Comparison of ENCODE assay signal across 10 mouse cellular contexts in genomic region chr10:44448165-44448564, GRCm38 (mm10).
DNase-seq lines count a peak whose midpoint lies in the region; ATAC-seq and TF ChIP-seq lines count a peak whose summit lies in the region.
"Had no signal": no experiment of that assay in that cellular context is flagged by ENCODE, and none has a peak within 500 bp of the region (broad histone marks: within the 10 kb centered on the region; RNA-seq: fewer than 3 reads in every experiment).

No protein-coding gene starts in this region.

- peaks cover 5% of the 10 kb centered on the region for H3K4me1 ChIP-seq in heart, embryonic 15.5 days (replicated peaks)
- peaks cover 15% of the 10 kb centered on the region for H3K4me1 ChIP-seq in lung, embryonic 14.5 days (ENCODE audit: insufficient read depth)
- no peaks in the 10 kb centered on the region; the same call in 1 of the 2 replicates for H3K4me1 ChIP-seq in stomach, postnatal 0 days (replicated peaks; ENCODE audit: control insufficient read depth, insufficient read depth)
- H3K4me1 ChIP-seq: embryonic facial prominence, embryonic 15.5 days had no signal

- peak; percentile 48 for DNase-seq in heart, adult 8-10 months (ENCODE audit: low spot score)
- no peak for DNase-seq in heart, adult 9 months (ENCODE audit: low spot score in 2 of 2)
- peak; percentile 67 for DNase-seq in lung, embryonic 14.5 days
- DNase-seq in stomach, postnatal 0 days (ENCODE audit: low spot score), result peak; percentile 67
- DNase-seq in gastrocnemius, adult 18-20 months (ENCODE audit: low spot score), result no peak
- no peak for DNase-seq in Muller cell, postnatal 12 days (ENCODE audit: inconsistent ontology term)
- no peak for DNase-seq in layer of hippocampus, adult 18-20 months (ENCODE audit: low spot score in 2 of 2)

- no peak overlapping the region for H3K27ac ChIP-seq in heart, embryonic 15.5 days
- H3K27ac ChIP-seq in lung, embryonic 14.5 days (ENCODE audit: low read depth), result no peak overlapping the region
- peak overlapping the region; percentile 92 for H3K27ac ChIP-seq in stomach, postnatal 0 days (replicated peaks)
- H3K27ac ChIP-seq: embryonic facial prominence, embryonic 15.5 days had no signal

- no peak overlapping the region for H3K9ac ChIP-seq in heart, embryonic 15.5 days
- H3K9ac ChIP-seq in lung, embryonic 14.5 days, result no peak overlapping the region
- 0 out of 2 replicates have a peak overlapping the region, but pooled peaks have one; percentile 18 for H3K9ac ChIP-seq in stomach, postnatal 0 days (ENCODE audit: low read length)
- H3K9ac ChIP-seq: embryonic facial prominence, embryonic 15.5 days had no signal

- ATAC-seq in heart, embryonic 15.5 days (replicated peaks; ENCODE audit: insufficient number of reproducible peaks, insufficient read depth, low FRiP score, low read depth), result no peak
- ATAC-seq in lung, embryonic 14.5 days (ENCODE audit: insufficient read depth), result 0 out of 2 replicates have a peak, but pooled peaks have one; percentile 44
- peak; percentile 79 for ATAC-seq in stomach, postnatal 0 days (ENCODE audit: low FRiP score, low TSS enrichment)

- H3K27me3 ChIP-seq in heart, embryonic 15.5 days, result 0 out of 2 replicates have a peak, but pooled peaks cover 3% of the 10 kb centered on the region
- no peaks in the 10 kb centered on the region for H3K27me3 ChIP-seq in lung, embryonic 14.5 days (ENCODE audit: insufficient read depth, low read length)
- H3K27me3 ChIP-seq in stomach, postnatal 0 days (ENCODE audit: control insufficient read depth, insufficient read depth, low read length), result no peaks in the 10 kb centered on the region

- peak overlapping the region; percentile 31; the same call in 1 of the 2 replicates for H3K4me2 ChIP-seq in heart, embryonic 15.5 days
- H3K4me2 ChIP-seq in lung, embryonic 14.5 days, result peak overlapping the region; percentile 43
- H3K4me2 ChIP-seq in stomach, postnatal 0 days (replicated peaks; ENCODE audit: low read depth), result peak overlapping the region; percentile 36
- H3K4me2 ChIP-seq: embryonic facial prominence, embryonic 15.5 days had no signal

- no peak for TF ChIP-seq CTCF in lung, embryonic 14.5 days (IDR thresholded peaks at IDR 0.05; ENCODE audit: low read depth)
- no peak for TF ChIP-seq CTCF in stomach, postnatal 0 days (IDR thresholded peaks at IDR 0.05; ENCODE audit: low read depth)

- no peaks in the 10 kb centered on the region for H3K36me3 ChIP-seq in heart, embryonic 15.5 days
- H3K36me3 ChIP-seq in lung, embryonic 14.5 days (ENCODE audit: insufficient read depth), result no peaks in the 10 kb centered on the region
- H3K36me3 ChIP-seq in stomach, postnatal 0 days (ENCODE audit: control insufficient read depth, insufficient read depth, low read length), result no peaks in the 10 kb centered on the region
- H3K36me3 ChIP-seq: embryonic facial prominence, embryonic 15.5 days had no signal

- H3K9me3 ChIP-seq in heart, embryonic 15.5 days (replicated peaks), result no peaks in the 10 kb centered on the region
- no peaks in the 10 kb centered on the region for H3K9me3 ChIP-seq in lung, embryonic 14.5 days (ENCODE audit: low read depth, low read length)
- no peaks in the 10 kb centered on the region for H3K9me3 ChIP-seq in stomach, postnatal 0 days (ENCODE audit: control insufficient read depth, low read length)
- H3K9me3 ChIP-seq: embryonic facial prominence, embryonic 15.5 days; G1E had no signal

- no peak for TF ChIP-seq EP300 in stomach, postnatal 0 days (optimal IDR thresholded peaks at IDR 0.05)

- H3K4me3 ChIP-seq in heart, embryonic 15.5 days, result no peak overlapping the region
- H3K4me3 ChIP-seq in lung, embryonic 14.5 days (ENCODE audit: low read depth, low read length), result 0 out of 2 replicates have a peak overlapping the region, but pooled peaks have one; percentile 3
- peak overlapping the region; percentile 14; the same call in 1 of the 2 replicates for H3K4me3 ChIP-seq in stomach, postnatal 0 days (ENCODE audit: low read depth, low read length)
- H3K4me3 ChIP-seq: embryonic facial prominence, embryonic 15.5 days had no signal

- 36% methylated on average over 12 of the region's 12 CpGs for WGBS in heart, embryonic 15.5 days
- WGBS in lung, embryonic 14.5 days, result 8% methylated on average over 12 of the region's 12 CpGs
- 12% methylated on average over 12 of the region's 12 CpGs for WGBS in stomach, postnatal 0 days

Comparison
In these comparisons a context has a peak if more than half of its experiments do, and no peak if none do; other contexts are left out.
1. DNase-seq: peak in heart, adult 8-10 months (single experiment), lung, embryonic 14.5 days (single experiment) and stomach, postnatal 0 days (single experiment); none in heart, adult 9 months (0 of 2), gastrocnemius, adult 18-20 months (single experiment), Muller cell, postnatal 12 days (single experiment) and layer of hippocampus, adult 18-20 months (0 of 2).
2. Peak in every context shown above with its lines, with median percentiles within 50 percentile points of each other: H3K4me2 ChIP-seq.